Mouse (Mus musculus): ENCODE data around the gene Clcn3. TPM values are rescaled to one million over a fixed set of nuclear protein-coding genes. Genes with fewer than 3 reads are reported as not detected.

Clcn3 gene
- total RNA-seq, 2 experiments from 2014 or later = 18.0 to 18.9 TPM

DNA sequence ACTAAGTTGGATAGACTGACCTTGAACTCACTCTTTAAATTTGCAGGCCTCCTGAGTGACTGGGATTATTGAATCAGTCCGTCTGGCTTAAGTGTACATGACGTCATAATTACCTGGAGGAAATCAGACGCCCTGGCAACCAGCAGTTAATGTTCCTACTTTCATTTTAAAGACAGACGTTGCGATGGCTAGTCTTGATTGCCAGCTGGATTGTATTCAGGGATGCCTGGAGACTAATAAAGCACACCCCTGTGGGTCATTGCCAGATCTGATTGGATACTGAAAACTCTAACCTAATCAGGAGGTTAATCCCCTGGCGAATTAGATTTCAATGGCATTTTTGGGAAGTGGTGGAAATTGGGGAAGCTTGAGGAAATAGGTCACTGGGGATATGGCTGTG is 96.4 kb downstream of the Clcn3 start:
- intact Hi-C loops (cut with DNase I; ENCODE audit: low total_unique reads) = no loop called here
- DNase-seq = no peak

DNA sequence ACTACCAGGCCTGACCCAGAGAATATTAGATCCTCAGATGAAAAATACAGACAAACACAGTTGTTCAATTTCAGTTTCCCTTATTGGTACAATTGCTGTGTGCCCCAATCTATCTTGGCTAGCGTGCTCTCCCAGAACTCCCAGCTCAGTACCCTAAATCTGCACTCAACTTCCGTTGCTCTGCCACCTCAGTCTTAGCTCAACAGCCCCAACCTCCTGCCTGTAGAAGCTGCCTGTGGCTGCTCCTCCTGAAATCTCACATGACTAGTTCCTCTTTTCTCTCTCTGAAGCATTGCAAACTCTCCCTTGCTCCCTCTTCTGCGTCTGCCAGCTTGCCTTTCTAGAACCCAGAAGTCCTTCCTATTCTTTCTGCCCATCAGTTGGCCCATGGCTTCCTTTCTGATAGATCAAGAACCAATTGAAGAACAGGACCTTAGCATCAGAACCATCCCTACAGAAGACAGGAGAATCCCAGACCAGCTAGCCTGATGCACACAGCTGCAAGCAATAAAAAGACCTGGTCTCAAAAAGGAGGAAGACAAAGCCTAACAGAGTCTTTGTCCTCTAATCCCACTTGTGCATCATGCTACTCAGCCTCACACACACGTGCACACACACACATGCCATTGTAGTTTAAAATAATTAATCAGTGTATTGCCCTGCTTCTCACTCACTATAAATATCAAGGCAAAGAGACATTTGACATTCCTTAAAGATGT is 99.5 kb downstream of the Clcn3 start:
- intact Hi-C loops (cut with DNase I; ENCODE audit: low total_unique reads) = no loop called here

DNA sequence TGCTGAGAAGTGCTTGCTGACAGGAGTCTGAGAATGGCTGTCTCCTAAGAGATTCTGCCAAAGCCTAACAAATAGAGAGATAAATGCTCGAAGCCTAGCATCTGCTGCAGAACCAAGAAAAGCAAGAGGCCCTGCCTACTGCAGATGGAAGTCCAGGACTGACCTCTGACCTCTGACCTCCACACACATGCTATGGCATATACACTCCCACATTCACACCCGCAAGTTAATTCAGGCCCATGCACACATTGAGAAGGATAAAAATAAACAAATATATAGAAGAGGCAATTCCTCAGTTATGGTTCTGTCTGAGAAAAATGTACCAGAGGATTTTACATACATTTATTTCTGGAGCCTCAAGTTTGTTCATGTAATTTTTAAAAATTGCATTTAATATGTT is 104.5 kb downstream of the Clcn3 start:
- intact Hi-C loops (cut with DNase I; ENCODE audit: low total_unique reads) = no loop called here
- no peak for DNase-seq

More for the DNA sequence above, 99.5 kb downstream of the Clcn3 start:
- DNase-seq = no peak

DNA sequence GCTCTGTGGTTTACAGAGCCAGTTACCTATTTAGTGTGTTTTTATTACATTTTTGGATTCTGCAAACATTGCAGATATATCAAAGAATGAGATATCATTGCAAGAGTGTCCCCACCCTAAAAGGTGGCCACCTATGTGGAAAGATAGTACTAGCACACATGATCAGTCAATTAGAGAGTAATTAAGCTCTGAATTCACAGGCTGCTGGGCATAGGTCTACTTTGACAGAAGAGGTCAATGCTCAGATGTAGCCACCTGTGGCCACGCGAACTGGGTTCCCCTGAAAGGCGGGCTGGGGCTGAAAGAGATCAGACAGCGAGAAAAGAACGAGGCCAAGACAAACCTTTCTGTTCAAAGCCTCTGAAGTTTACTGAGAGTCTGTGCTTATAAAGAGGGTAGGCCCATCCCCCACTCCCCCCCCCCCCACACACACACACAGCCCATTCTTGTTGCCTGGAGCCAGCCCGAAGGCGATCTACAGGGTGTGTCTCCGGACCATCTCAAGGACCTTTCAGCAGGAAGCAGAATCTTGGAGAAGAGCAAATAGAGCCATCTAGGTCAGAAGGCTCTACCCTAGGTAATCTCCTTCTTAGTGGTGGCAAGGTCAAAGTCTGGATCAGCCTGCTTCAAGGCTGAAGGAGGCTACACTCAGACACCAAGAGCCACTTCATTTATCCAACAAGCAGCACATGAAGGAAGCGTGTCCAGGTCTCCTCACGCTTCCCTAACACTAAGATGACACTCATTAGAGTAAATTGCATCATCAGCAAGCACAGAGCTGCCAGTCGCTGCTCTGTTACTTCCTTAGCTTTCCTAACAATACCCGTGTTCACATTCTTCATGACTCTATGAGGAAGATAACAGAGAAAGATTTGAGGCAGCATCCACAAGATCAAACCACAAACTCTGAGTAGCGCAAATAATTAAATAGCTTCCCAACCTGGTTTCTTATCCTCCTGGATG is 112.6 kb downstream of the Clcn3 start:
- no peak for DNase-seq
- intact Hi-C loops (cut with DNase I; ENCODE audit: low total_unique reads) = no loop called here

DNA sequence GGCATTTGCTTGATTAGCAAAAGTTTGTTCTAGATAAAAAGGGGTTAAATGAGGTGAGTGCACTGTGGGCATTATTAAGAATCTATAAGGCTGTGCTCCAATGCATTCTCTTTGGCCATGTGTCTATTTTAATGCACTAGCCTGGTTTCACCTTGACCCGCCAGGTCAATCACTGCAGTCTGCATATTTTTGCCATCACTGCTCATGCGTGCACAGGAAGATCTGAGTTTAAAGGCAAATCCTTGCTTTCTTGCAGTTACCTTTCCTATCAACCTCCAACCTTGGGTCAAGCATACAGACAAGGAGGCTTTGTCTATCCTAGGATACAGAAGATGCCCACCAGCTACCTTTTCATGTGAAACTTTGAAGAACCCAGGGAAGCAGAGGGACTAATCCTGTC is 113.3 kb downstream of the Clcn3 start:
- intact Hi-C loops (cut with DNase I; ENCODE audit: low total_unique reads) = loop anchor here (5.0 kb wide), 2 partner anchors 252 to 362 kb away; partner anchors contain the start of gene Aadat
- no peak for DNase-seq

DNA sequence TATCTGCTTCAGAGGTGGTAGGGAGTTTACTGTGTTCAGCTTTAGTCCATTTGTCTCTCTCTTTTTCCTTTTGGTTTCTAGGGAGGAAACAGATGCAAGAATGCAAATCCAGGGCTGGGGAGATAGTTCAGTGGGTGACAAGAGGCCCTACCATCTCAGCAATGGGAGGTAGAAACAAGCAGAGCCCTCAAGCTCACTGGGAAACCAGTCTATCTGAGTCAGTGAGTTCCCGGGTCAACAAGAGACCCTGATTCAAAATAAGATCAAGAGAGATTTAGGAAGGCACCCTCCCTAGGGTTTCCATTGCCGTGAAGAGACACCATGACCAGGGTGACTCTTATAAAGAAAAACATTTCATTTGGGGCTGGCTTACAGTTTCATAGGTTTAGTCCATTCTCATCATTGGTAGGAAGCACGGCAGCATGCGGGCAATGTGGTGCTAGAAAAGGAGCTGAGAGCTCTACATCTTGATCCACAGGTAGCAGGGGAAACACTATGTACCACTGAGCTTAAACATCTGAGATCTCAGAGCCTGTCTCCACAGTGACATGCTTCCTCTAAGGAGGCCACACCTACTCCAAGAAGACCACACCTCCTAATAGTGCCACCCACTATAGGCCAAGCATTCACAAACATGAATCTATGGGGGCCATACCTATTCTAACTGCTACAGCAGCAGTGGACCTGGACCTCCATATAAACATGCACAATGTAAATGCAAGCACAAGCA is 114.7 kb downstream of the Clcn3 start:
- no peak for DNase-seq
- intact Hi-C loops (cut with DNase I; ENCODE audit: low total_unique reads) = loop anchor here (5.0 kb wide), 2 partner anchors 251 to 361 kb away; partner anchors contain the start of gene Aadat

DNA sequence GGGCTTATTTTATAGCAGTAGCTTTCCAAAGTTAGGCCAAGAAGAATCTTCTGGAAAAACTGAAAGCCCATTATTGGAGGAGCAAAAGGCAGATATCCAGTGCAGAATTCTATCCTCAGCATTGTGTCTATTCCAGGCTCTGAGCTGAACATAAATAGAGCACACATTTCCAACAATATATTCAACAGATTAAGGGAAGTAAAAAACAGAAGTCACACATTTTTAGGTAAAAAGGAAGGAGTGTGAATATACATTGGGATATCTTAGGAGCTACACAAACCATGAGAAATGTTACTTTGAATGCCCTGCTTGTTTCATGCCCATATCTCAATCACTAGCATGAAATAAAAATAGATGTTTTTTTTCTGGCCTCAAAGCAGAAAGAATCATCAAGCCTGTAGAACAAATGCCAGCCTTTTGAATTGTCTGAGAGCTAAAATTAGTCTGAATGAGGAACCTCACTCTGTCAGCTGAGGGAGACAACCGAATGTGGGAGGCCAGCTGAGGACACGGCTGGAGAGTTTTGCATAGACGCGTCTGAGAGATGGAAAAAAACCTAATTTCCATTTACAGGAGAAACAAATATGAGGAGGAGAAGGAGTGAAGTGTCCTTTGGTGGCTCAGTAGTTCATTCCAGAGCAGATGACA is 115.5 kb downstream of the Clcn3 start:
- no peak for DNase-seq
- intact Hi-C loops (cut with DNase I; ENCODE audit: low total_unique reads) = loop anchor here (5.0 kb wide), 2 partner anchors 250 to 360 kb away; partner anchors contain the start of gene Aadat

DNA sequence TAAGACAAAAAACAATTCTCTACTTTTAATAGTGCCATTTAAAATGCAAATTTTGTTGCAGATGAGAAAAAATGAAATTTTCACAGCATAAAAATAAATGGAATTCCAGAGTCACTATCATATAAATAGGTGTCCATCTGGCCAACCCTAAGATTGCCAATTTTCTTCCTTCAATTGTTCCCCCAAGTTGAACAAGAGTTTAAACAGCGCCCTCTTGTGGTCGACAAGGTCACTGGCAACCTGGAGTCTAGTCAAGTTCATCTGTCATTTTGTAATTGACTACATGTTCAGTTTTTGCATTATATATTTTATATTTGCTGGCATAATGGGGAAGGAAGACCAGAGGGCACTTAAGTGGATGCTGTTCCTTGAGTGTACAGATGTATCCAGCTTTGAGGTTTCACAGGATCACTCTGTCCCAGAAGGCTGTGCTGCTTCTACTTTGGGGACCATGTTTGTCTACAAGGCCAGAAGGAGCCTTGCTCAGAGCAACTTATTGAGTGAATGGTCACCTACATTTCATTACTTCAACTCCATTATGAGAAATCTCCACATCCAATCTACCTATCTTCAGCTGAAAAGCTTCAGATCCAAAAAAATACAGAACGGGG is 117.5 kb downstream of the Clcn3 start:
- intact Hi-C loops (cut with DNase I; ENCODE audit: low total_unique reads) = loop anchor here (5.0 kb wide), 2 partner anchors 248 to 358 kb away; partner anchors contain the start of gene Aadat
- peak; percentile 55 for DNase-seq

DNA sequence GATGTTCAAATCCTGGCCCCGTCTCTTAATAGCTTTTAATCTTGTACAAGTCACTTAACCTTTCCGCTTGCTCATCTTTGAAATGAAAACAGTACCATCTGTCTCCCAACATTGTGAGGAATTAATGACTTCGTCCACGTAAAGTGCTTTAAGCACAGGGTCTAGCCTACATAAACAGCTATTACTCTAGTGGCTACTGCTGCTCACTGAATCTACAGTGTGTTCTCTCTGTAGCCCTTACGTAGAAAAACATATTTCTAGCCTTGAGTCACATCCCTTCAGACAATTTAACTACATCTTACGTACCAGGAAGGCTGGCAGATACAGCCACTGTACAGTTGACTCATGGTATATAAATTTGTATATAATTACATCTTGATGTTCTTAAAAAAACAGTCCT is 118.2 kb downstream of the Clcn3 start:
- intact Hi-C loops (cut with DNase I; ENCODE audit: low total_unique reads) = loop anchor here (5.0 kb wide), 2 partner anchors 248 to 358 kb away; partner anchors contain the start of gene Aadat
- no peak for DNase-seq

DNA sequence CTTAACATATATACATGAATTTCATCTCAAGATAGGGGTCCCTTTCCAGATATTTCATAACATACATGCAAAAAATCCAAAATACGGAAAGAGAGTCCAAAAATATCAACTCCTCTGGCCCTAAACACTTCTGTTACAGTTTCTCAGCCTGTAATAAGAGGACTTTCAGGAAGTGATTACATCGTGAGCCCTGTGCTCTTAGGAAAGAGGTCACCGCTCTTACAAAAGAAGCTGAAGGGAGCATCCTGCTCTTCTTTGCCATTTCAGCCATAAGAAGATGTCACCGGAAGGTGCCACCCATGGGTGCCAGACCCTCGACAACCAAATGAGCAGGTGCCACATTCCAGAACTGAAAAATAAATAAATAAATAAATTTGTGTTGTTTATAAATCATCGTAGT is 121.3 kb downstream of the Clcn3 start:
- no peak for DNase-seq
- intact Hi-C loops (cut with DNase I; ENCODE audit: low total_unique reads) = no loop called here

DNA sequence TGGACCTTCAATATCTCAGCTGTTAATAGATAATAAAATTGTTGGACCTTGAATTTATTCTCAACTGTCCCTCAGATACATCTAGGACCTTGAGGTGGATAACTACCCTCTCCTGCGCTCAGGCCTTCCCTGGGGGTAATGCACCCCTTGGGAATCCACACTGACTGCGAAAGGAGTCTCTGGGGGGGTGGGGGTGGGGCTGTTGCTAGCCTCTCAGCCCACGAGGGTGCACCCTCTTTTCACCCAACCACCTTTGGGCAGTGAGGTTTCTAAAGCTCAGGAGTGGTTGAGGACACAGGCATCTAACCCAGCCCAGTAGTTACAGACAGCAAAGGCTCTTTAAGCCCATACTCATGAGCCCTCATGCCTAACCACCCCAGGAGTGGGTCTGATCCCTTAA is 122.4 kb downstream of the Clcn3 start:
- no peak for DNase-seq
- intact Hi-C loops (cut with DNase I; ENCODE audit: low total_unique reads) = no loop called here

Other genes with a start within 250 kb of the Clcn3 start
- 1 to 10 TPM; 6.6 to 8.5 TPM for gene Hpf1, start 92.9 kb downstream of the Clcn3 start, total RNA-seq (2021)
- gene Nek1, start 9.9 kb upstream of the Clcn3 start, total RNA-seq (2021) = 1 to 10 TPM; 4.0 to 5.8 TPM
- gene Sh3rf1, start 240.6 kb upstream of the Clcn3 start, total RNA-seq (2021) = 1 to 10 TPM; 2.8 to 3.4 TPM